Mouse (Mus musculus): ENCODE measurements around the gene Tjp3.

DNA sequence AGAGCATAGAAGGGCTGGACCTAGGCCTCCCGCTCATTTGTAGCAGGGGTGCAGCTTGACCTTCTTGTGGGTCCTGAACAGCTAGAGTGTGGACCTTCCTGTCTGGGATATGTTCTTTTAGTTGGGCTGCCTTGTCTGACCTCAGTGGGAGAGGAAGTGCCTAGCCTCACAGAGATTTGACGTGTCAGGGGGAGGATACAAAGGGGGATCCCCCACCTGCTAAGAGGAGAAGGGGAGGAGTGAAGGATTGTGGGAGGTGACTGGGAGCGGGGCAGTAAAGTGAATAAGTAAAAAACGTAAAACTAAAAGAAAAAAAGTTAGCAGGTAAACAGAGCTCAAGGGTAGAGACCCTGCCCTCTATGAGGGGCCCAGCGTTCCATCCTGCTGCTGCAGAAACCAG is 18.2 kb upstream of the Tjp3 start:
- TF ChIP-seq CTCF (IDR thresholded peaks at IDR 0.05; ENCODE audit: borderline replicate concordance, extremely low read depth, insufficient read depth, insufficient read length) (no peak), POLR2A (IDR thresholded peaks at IDR 0.05; ENCODE audit: borderline replicate concordance, extremely low read depth, insufficient read depth, insufficient read length, poor library complexity, severe bottlenecking) (no peak)

Data from brain, embryonic 14.5 days (tissue).